Mouse (Mus musculus) neural tube, embryonic 15.5 days (tissue): ENCODE measurements around the gene Ddx11. TPM values are rescaled to one million over a fixed set of nuclear protein-coding genes. Genes with fewer than 3 reads are reported as not detected.

ENCODE experiments used
- ATAC-seq: fragments of 200-750 bp; cut with Nextera tagmentation; 2 replicates; pipeline ENCODE4 v1.8.0; 2017; ENCODE audit warnings: mild to moderate bottlenecking, moderate TSS enrichment, moderate library complexity; ENCODE audit not compliant: low FRiP score
- H3K27ac ChIP-seq: fragments of 300-500 bp; sonication (generic); replicated peaks from 2 replicates; pipeline ENCODE4 v1.5.1; 2015; ENCODE audit warnings: mild to moderate bottlenecking, inconsistent platforms
- H3K27me3 ChIP-seq: fragments of 300-500 bp; sonication (generic); replicated peaks from 2 replicates; pipeline ENCODE4 v1.6.1; 2015; ENCODE audit warnings: inconsistent platforms
- H3K36me3 ChIP-seq: fragments of 300-500 bp; sonication (generic); 2 replicates; pipeline ENCODE4 v1.6.1; 2015; ENCODE audit warnings: inconsistent platforms
- H3K4me1 ChIP-seq: fragments of 300-500 bp; sonication (generic); 2 replicates; pipeline ENCODE4 v1.6.1; 2015; ENCODE audit warnings: inconsistent platforms
- H3K4me2 ChIP-seq: fragments of 300-500 bp; sonication (generic); 2 replicates; pipeline ENCODE4 v1.6.1; 2015; ENCODE audit warnings: inconsistent platforms, mild to moderate bottlenecking, moderate library complexity
- H3K4me3 ChIP-seq: fragments of 300-500 bp; sonication (generic); replicated peaks from 2 replicates; pipeline ENCODE4 v1.5.1; 2015; ENCODE audit warnings: mild to moderate bottlenecking, inconsistent platforms
- H3K9ac ChIP-seq: fragments of 300-500 bp; sonication (generic); replicated peaks from 2 replicates; pipeline ENCODE4 v1.6.1; 2015; ENCODE audit warnings: mild to moderate bottlenecking, inconsistent platforms
- H3K9me3 ChIP-seq: fragments of 300-500 bp; sonication (generic); replicated peaks from 2 replicates; pipeline ENCODE4 v1.6.1; 2016; ENCODE audit warnings: inconsistent platforms
- WGBS: fragments of 180-500 bp; shearing (Covaris S2); methylation state at CpG from one replicate; pipeline ENCODE4 v1.1.7; 2015; ENCODE audit warnings: mixed read lengths; 5-methylcytosine and 5-hydroxymethylcytosine counted together
- polyA plus RNA-seq: library from polyadenylated mRNA; unstranded; fragments of >200 nt; fragmentation: Nextera tagmentation; extraction: Ambion mirVana; gene quantifications from 2 replicates; pipeline ENCODE4 v1.2.1, GENCODE M21; 2015

Ddx11 gene
- polyA plus RNA-seq, 1 experiment from 2014 or later, result 6.1 TPM

- H3K4me3 ChIP-seq, result no peak overlapping the region
- H3K27me3 ChIP-seq, result no peaks in the 10 kb centered on the region
- WGBS, result 56% methylated on average over 3 of the region's 3 CpGs
- no peaks in the 10 kb centered on the region for H3K9me3 ChIP-seq
- H3K4me1 ChIP-seq, result no peaks in the 10 kb centered on the region
- H3K9ac ChIP-seq, result no peak overlapping the region
- no peak overlapping the region for H3K27ac ChIP-seq
- H3K4me2 ChIP-seq, result no peak overlapping the region
- no peaks in the 10 kb centered on the region for H3K36me3 ChIP-seq
- ATAC-seq, result no peak
These were observed 73.7 kb downstream of the Ddx11 start for GRCm38 (mm10) chr17:66197041-66197440.

Other genes starting within 250 kb of the Ddx11 start
- 58.7 and 75.5 TPM in 2 replicates for gene Ralbp1, start 237.7 kb upstream of the Ddx11 start, polyA plus RNA-seq
- 47.0 and 59.9 TPM in 2 replicates for gene Twsg1, start 172.3 kb upstream of the Ddx11 start, polyA plus RNA-seq
- gene Ankrd12, start 46.4 kb upstream of the Ddx11 start, polyA plus RNA-seq, result 145 and 169 TPM in 2 replicates
- gene Ndufv2, start 22.0 kb upstream of the Ddx11 start, polyA plus RNA-seq, result 419 and 432 TPM in 2 replicates
- gene Washc1, start 12.0 kb upstream of the Ddx11 start, polyA plus RNA-seq, result 46.8 and 48.4 TPM in 2 replicates